Comparison of ENCODE assay signal across 10 mouse cellular contexts in genomic region chr6:70457279-70457678, GRCm38 (mm10).
"Had no signal": no experiment of that assay in that cellular context is flagged by ENCODE, and none has a peak within 500 bp of the region (broad histone marks: within the 10 kb centered on the region; RNA-seq: fewer than 3 reads in every experiment).

No protein-coding gene starts in this region.

- DNase-seq: retina, postnatal 1 day; right cerebral cortex, postnatal 25 days; right cerebral cortex, postnatal 4 days; spleen, adult 18-20 months; thymus, adult 18-20 months; thymus, adult 2 months; thymus, postnatal 14 days; thymus, postnatal 25 days; thymus, postnatal 36 days; thymus, postnatal 4 days had no signal
